Mouse (Mus musculus): ENCODE data around the gene Nrcam. TPM values are rescaled to one million over a fixed set of nuclear protein-coding genes. Genes with fewer than 3 reads are reported as not detected.
A peak's percentile ranks its signal among the peaks of the same experiment; 100 is the strongest.
"Not testable (repeated sequence)": the region's sequence is repeated elsewhere in the genome, so short reads cannot be mapped to it uniquely, and the experiment has no call there.

The Nrcam gene
- total RNA-seq (2017) = not detected in 3 replicates

DNA sequence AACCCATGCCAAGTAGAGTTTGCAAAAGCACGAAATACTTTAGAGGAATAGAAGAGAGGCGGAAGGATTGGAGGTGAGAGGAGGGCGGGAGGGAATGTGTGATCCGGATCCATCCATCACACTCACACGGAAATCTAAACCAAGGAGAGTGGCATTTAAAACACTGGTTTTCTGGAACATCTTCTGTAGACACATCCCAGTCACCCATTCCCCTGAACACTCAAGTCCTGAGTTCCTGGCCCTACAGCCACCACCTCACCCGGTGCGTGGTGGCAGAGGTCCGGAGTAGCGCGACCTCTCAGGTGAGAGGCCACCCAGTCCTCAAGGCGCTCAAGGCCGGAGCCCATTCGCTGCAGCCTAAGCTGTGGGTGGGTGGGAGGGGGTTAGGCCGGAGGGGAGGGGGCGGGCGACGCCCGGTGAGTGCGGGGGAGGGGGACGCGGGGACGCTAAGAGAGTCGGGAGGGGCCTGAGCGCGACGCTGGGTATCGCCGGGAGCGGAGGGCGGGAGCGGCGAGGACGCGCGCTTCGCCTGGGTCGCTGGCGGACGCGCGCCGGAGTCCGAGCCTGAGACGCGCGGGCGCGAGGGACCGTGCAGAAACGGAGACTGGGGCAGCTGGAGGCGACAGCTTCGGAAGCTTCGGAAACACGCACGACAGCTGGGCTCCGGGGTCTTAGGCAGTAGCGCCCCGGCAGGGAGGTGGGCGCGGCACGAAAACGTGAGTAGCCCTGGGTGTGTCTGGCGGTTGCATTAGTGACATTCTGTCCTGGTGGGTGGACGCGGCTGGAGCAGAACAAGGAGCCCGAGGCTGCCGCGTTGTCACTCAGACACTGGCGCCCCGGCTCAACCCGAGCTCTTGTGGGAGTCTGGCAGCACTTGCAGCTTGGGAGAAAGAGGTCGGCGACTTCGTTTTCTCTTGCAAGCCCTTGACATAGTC, at the start of gene Nrcam:
Gene Nrcam, plus strand, starts transcription at position 505 of the 935 bp plus-strand sequence.
- no peak for ATAC-seq (replicated peaks; ENCODE audit: insufficient number of reproducible peaks, low FRiP score, low TSS enrichment, poor library complexity, severe bottlenecking)

DNA sequence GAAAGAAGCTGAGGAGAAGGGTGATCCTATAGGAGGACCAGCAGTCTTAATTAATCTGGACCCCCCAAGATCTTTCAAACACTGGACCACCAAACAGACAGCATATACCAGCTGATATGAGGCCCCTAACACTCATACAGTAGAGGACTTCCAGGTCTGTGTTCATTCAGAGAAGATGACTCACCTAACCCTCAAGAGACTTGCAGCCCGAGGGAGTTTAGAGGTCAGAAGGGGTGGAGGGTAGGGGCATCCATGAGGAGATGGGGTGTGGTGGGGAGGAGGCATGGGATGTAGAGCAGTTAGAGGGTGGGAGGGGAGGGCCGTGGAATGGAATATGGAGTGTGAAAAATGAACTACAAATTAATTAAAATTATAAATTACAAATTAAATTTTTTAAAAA, 48.5 kb upstream of the Nrcam start:
- not testable (repeated sequence) for ATAC-seq (replicated peaks; ENCODE audit: insufficient number of reproducible peaks, low FRiP score, low TSS enrichment, poor library complexity, severe bottlenecking)

DNA sequence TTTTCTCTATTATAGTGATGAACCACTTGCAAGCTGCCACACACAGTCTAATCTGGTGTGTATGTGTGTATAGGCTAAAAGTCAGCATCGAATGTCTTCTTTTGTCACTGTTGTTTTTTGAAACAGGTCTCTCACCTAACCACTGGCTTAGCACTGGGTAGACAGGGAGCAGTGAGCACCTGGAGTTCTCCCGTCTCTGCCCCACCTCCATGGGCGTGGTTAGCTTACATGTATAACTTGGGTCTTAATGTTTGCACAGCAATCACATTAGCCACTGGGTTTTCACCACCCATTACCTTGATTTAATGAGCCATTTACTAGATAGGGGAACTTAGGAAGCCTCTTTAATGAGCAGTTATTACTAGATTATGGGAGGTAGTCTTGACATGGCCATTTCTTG, 47.2 kb upstream of the Nrcam start:
- no peak for ATAC-seq (replicated peaks; ENCODE audit: insufficient number of reproducible peaks, low FRiP score, low TSS enrichment, poor library complexity, severe bottlenecking)

DNA sequence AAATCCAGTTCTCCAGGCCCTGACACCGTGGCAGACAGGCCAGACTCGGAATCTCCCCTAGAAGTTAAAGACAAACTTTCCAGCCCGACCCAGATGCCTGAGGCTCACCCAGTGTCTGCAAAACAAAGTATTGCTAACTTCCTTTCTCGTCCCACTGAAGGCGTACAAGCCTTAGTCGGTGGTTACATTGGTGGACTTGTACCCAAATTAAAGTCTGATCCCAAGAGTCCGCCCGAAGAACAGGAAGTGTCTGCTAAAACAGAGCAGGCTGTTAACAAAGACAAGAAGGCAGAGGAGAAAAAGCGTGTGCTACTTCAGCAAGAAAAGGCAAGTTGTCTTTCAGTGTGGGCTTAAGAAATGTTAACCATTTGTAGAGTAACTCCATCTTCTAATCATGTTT, 45.3 kb upstream of the Nrcam start:
- ATAC-seq (replicated peaks; ENCODE audit: insufficient number of reproducible peaks, low FRiP score, low TSS enrichment, poor library complexity, severe bottlenecking) = no peak

DNA sequence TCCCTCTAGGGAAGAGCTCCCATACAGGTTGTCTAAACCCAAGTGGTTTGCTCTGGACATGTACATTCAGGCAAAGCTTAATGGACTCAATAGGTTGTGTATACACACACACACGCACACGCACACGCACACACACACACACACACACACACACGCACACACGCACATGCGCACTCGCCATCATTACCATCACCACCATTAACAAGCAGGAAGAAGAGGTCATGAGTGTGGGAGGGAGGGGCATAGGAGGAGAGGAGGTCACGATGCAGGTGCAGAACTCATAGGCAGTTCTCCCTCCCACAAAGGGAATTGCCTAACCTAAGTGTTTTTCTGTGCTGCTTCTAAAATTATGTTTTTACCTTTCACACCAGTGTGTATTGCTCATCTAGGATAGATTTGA, 41.7 kb upstream of the Nrcam start:
- ATAC-seq (replicated peaks; ENCODE audit: insufficient number of reproducible peaks, low FRiP score, low TSS enrichment, poor library complexity, severe bottlenecking) = no peak

DNA sequence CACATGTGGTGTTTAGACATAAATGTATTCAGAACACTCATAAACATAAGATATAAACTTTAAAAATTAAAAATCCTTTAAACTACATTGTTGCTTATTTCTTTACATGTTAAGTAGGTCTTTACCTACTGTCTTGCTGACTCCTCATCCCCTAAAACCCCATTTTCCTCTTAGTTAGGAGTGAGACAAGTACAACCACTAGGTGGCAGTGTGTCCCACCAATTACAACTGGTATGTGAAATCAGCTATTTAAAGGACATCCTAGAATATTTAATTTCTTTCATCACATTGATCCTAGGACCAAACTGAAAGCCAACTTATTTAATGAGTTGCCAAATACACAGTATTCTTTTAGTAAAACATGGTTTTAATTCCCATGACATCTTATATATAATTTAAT, 36.4 kb upstream of the Nrcam start:
- ATAC-seq (replicated peaks; ENCODE audit: insufficient number of reproducible peaks, low FRiP score, low TSS enrichment, poor library complexity, severe bottlenecking) = 0 out of 2 replicates have a peak, but pooled peaks have one; percentile 63

DNA sequence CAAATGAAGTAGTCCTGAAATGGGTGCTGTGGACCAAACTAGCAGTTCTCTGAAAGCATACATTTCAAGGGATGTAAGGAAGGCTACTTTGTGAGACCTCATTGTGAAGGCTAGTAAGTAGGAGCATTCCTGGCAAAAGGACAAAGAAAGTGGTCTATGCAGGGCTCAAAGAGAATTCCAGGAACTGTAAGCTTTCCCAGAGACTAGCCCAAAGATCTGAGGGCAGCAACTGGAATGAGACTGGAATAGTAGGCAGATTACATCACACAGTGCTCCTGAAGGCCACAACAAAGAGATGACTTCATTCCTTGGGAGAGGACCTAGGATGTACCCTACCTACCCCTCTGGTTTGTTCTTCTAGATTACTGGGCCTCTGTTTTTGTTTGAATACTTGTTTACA, 27.9 kb upstream of the Nrcam start:
- ATAC-seq (replicated peaks; ENCODE audit: insufficient number of reproducible peaks, low FRiP score, low TSS enrichment, poor library complexity, severe bottlenecking) = no peak

DNA sequence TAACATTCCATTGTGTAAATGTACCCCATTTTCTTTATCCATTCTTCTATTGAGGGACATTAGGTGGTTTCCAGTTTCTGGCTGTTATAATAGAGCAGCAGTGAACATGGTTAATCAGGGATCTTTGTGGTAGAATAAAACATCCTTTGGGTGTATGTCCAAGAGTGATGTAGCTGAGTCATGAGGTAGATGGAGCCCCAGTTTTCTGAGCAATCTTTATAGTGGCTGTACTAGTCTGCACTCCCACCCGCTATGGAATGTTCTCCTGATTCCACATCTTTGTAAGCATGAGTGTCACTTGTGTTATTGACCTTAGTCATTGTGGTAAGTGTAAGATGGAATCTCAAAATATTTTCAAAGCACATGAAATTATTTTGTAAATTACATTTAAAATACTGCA, 24.7 kb upstream of the Nrcam start:
- no peak for ATAC-seq (replicated peaks; ENCODE audit: insufficient number of reproducible peaks, low FRiP score, low TSS enrichment, poor library complexity, severe bottlenecking)

DNA sequence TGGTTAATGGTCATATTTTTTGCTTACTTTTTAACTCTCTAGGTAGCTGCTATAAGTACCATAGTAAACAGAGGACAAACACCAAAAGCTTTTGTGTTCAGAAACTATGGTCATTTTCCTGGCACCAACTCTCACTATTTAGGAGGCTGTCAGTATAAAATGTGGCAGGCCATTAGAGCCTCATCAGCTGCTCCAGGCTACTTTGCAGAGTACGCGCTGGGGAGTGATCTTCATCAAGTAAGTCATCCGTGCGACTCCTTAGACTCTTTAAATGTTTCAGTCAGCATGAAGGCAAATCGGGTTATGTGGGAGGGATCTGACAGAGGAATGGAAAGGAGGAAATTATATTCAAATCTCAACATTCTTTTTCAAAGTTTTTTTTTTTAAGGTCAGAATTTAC, 23.8 kb upstream of the Nrcam start:
- ATAC-seq (replicated peaks; ENCODE audit: insufficient number of reproducible peaks, low FRiP score, low TSS enrichment, poor library complexity, severe bottlenecking) = no peak

DNA sequence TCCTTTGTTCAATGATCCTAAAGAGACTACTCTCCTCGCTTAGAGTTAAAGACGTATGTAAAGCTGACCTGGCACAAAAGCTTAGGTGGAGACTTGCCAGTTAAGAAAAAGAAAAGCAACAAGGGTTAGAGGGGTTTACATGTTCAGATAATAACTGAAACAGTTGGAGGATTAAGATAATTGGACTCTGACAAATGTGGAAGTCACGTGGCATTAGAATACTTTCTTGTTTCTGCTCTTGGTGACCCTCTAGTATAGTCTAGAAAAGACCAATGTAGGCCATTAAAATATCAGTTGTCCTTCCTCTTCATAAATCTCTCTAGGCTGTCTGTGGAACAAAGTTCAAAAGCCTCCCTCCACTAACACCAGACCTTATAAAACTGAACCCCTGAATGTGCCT, 20.5 kb upstream of the Nrcam start:
- no peak for ATAC-seq (replicated peaks; ENCODE audit: insufficient number of reproducible peaks, low FRiP score, low TSS enrichment, poor library complexity, severe bottlenecking)

DNA sequence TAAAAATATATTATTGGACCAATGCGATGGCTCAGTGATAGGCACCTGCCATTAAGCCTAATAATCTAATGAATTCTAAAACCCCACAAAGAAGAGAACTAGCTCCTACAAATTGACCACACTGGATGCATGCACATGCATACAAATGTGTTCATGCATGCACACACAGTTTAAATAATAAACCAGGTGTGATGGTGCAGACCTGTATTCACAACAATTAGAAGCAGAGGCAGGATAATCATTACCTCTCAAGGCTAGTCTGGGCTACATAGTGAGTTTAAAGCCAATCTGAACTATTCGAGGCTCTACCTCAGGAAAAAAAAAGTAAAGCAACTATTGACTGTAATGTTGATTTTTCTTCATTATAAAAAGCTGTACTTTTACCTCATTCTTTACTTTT, 13.5 kb upstream of the Nrcam start:
- ATAC-seq (replicated peaks; ENCODE audit: insufficient number of reproducible peaks, low FRiP score, low TSS enrichment, poor library complexity, severe bottlenecking) = no peak

DNA sequence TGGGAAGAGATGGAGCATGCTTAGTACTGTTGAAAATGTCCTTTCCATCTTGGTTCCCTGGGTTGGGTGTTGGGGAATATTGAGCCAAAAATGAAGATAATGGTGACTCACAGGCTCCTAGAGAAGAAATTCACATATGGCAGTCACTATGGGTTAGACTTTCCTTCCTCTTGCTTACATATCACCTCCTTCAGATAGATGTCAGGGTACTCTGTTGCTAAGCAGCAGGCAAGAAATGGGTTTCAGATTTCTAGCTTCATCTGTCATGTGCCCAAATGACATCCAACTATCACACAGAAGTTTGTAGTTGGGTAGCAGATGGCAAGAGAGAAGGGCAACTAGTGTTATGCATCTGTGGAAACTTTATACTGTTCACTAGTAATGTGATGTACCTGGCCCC, 3.6 kb upstream of the Nrcam start:
- ATAC-seq (replicated peaks; ENCODE audit: insufficient number of reproducible peaks, low FRiP score, low TSS enrichment, poor library complexity, severe bottlenecking) = no peak

DNA sequence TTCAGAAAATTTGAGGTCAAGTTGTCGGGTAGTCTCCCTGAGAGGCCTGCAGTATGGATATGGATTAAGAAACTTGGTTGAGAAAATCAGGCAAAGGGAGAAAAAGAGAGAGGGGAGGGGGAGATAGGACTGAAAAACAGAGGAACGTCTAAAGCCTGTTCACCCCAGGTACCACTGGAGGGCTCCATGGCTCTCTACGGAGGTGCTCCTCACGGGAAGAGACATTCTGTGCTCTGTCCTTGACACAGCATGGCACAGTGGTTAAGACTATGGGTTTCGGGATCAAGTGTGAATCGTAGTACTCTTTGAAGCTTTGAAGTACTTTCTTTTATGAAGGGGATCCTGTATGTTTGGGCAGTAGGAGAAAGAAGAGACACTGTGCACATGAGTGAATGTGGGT, 1.2 kb upstream of the Nrcam start:
- ATAC-seq (replicated peaks; ENCODE audit: insufficient number of reproducible peaks, low FRiP score, low TSS enrichment, poor library complexity, severe bottlenecking) = no peak

DNA sequence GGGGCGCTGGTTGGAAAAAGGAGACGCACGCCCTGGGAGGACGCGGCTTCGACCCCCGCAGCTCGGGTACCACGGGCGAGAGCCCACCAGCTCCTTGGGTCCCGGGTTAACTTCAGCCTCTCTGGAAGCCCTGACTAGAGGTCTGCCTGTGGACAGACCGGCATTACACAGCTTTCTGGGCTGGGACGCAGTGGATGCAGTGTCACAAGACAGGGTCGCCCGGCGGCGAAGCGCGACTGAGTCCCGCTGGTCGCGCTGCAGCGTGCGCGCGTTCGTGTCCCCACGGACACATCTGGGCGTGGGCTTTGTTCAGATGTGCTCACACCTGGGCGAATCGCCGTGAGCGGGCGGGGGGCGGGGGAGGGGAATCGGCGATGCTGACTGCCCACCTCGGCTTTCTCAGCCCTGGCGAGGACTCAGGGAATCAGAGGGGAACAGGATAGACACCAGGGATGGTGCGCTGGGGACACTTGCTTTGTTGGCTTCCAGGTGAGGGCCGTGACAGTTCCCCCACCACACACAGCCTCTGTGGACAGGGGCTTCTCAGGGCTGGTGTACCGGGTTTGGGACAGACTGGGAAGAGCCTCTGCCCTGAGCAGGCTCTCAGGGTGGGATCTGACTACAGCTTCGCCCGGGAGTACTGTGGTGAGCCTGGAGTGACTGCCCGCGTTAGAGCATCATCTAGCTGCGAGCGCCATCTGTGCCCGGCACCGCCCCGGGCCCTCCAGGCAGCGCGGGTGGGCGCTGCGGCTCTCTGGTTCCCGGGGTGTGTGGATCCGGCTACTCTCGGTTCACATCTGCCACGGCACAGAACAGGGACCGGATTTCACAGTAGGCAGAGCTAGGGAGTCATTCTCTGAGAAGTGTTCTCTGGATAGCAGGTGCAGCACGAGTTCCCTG, 881 bp downstream of the Nrcam start:
- no peak for ATAC-seq (replicated peaks; ENCODE audit: insufficient number of reproducible peaks, low FRiP score, low TSS enrichment, poor library complexity, severe bottlenecking)

DNA sequence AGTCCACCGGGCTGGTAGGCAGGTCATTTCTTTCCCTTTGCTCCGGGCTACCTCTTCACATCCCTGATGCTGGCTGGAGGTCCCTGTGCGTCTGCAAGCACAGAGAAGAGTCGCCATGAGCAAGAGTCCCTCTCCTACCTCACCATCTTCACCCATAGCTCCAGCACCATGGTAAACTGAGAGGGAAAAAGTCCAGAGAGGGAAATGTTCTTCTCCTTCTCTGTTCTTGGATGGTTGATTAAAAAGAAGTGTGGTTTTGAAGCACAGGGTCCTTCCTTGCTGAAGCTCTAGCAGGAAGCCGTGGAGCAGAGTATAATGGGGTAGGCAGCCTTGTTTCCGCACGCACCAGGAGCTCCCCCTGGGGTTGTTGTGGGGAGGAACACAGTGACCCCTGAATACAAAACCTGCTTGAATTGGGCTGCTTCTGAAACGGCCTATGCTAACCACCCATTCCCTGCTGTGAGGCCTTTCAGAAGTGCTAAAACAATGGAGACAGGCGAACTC, 1.6 kb downstream of the Nrcam start:
- ATAC-seq (replicated peaks; ENCODE audit: insufficient number of reproducible peaks, low FRiP score, low TSS enrichment, poor library complexity, severe bottlenecking) = no peak

DNA sequence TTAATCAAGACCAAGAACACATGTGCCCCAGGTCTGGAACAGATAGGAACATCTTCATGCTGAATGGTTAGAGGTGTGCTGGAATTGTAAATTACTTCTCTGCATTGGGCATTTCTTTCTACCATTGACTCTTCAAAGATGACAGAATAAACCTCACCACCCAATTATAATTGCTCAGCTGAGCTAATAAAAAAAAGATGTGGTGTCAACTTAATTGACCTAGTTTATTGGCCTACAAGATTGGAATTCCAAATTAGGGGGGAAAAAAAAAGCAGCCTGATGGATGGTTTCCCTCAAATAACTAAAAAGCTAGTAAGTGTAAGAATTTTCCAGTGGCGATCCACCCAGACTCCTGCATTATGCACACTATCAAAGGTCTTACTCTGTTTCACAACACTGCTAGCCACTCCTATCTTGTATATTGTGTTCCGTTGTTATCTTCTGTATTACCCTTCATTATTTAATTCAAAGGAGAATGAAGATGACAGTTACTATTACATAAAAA, 8.5 kb downstream of the Nrcam start:
- ATAC-seq (replicated peaks; ENCODE audit: insufficient number of reproducible peaks, low FRiP score, low TSS enrichment, poor library complexity, severe bottlenecking) = no peak

DNA sequence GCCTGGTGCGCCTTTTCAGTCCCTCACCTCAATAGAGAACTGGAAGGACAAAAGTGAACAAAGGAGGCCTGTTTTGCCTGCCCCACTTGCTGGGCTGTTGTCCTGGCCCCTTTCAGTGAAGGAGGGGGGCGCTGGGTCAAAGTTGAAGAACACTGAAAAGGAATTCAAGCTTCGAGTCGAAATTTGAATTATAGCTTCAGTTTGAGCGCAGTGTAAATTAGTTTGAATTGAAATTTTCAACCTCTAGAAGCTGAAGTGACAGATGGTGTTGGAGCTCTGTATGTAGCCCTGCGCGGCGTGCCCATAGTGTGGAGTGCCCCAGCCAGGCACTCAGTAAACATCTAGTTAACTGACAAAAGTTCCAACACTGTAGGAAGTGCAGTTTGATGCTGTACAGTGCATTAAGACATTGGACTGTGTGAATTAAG, 9.5 kb downstream of the Nrcam start:
- no peak for ATAC-seq (replicated peaks; ENCODE audit: insufficient number of reproducible peaks, low FRiP score, low TSS enrichment, poor library complexity, severe bottlenecking)

DNA sequence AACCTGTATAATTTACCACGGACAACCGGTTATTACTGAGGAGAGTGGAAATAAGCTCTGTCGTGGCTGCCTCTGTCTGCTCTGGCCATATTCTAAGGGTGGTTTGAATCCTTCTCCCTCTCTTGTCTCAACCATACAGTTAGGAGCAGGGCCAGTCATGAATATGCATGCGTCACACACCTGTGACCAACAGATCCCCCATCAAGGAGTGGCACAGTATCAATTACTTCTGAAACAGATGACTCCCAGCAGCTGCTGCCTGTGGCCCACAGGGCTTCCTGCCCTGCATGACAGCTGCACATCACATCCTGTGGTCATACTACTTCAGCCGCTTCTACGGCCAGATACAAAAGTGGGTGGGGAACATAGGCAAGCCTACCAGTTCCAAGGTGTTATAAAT, 15.4 kb downstream of the Nrcam start:
- no peak for ATAC-seq (replicated peaks; ENCODE audit: insufficient number of reproducible peaks, low FRiP score, low TSS enrichment, poor library complexity, severe bottlenecking)

DNA sequence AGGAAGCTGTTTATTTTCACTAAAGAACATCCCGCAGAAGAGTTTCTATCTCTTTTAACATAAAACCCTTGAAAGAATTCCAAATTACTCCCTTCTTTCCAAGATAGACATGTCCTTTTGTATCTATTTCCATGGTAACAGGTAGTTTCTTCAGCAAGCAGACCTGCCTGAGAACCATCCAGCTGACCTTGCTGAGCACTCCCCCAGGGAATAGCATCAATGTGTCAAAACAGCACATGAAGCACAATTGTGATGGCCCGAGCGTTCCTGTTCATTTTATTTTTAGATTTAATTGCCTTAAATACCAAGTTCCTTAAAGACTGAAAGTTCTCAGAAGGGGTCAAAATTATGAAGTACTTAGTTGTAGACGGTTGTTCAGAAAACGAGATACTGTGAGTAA, 16.6 kb downstream of the Nrcam start:
- no peak for ATAC-seq (replicated peaks; ENCODE audit: insufficient number of reproducible peaks, low FRiP score, low TSS enrichment, poor library complexity, severe bottlenecking)
